Mouse (Mus musculus): ENCODE results near the gene Ctnnal1. TPM values are rescaled to one million over a fixed set of nuclear protein-coding genes. Genes with fewer than 3 reads are reported as not detected.
A peak's percentile ranks its signal among the peaks of the same experiment; 100 is the strongest.

The Ctnnal1 gene
- polyA plus RNA-seq, 1 experiment from 2014 or later: 17.1 TPM

DNA sequence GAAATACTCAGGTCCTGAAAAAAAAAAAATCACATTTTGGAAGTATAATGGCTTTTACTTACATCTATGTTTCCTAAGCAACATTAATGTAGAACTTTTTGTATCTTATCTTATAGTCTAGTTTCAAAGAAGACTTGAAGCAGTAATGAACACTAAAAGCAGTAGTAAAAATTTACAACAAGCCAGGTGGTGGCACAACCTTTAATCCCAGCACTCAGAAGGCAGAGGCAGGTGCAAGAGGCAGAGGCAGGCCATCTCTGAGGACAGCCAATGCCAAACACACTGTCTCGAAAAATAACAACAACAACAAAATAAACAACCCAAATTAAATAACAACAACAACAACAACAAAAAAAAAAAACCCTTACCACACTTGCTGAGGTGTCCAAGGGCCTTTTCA is 93.9 kb downstream of the Ctnnal1 start:
- Histone ChIP-seq H3K4me3 (replicated peaks) (no peak overlapping the region), H3K4me1 (replicated peaks) (no peaks in the 10 kb centered on the region), H3K4me2 (replicated peaks) (no peak overlapping the region), H3K9ac (replicated peaks) (no peak overlapping the region), H3K36me3 (peaks cover 90% of the 10 kb centered on the region), H3K27me3 (no peaks in the 10 kb centered on the region), H3K9me3 (no peaks in the 10 kb centered on the region), H3K27ac (no peak overlapping the region)
- ATAC-seq: no peak
- WGBS: 84% methylated on average over 1 of the region's 1 CpGs

- no peaks in the 10 kb centered on the region for H3K4me1 ChIP-seq (replicated peaks)
- no peak overlapping the region for H3K9ac ChIP-seq (replicated peaks)
- no peak overlapping the region for H3K4me3 ChIP-seq (replicated peaks)
- ATAC-seq: no peak
- peaks cover 93% of the 10 kb centered on the region for H3K36me3 ChIP-seq
- H3K27ac ChIP-seq: no peak overlapping the region
- no peaks in the 10 kb centered on the region for H3K27me3 ChIP-seq
- no peak overlapping the region for H3K4me2 ChIP-seq (replicated peaks)
- no peaks in the 10 kb centered on the region for H3K9me3 ChIP-seq
- 98% methylated on average over 7 of the region's 7 CpGs for WGBS
Measured at GRCm38 (mm10) chr4:56768913-56769312, 96.1 kb downstream of the Ctnnal1 start.

- no peak for ATAC-seq
Measured at GRCm38 (mm10) chr4:56767861-56768284, 97.1 kb downstream of the Ctnnal1 start.

More at GRCm38 (mm10) chr4:56767861-56768284, 97.1 kb downstream of the Ctnnal1 start:
- WGBS: 84% methylated on average over 5 of the region's 5 CpGs
- Histone ChIP-seq H3K4me2 (replicated peaks) (no peak overlapping the region), H3K4me1 (replicated peaks) (no peaks in the 10 kb centered on the region), H3K9me3 (no peaks in the 10 kb centered on the region), H3K9ac (replicated peaks) (no peak overlapping the region), H3K4me3 (replicated peaks) (no peak overlapping the region), H3K27ac (no peak overlapping the region), H3K27me3 (no peaks in the 10 kb centered on the region), H3K36me3 (peaks cover 89% of the 10 kb centered on the region)

MicroRNAs encoded within 50 kb of the gene (microRNA counts, 519-probe panel; counts per million panel counts)
- 4,363 counts per million, percentile 80 among the panel's probes with 10 or more counts for microRNA mmu-miR-32

Small RNA genes within 50 kb of the gene (microRNA-seq; reads per million reads assigned to microRNA genes)
- 304 reads per million, percentile 64 among the genes with 10 or more reads in this experiment for gene Mir32

Other genes with a start within 250 kb of the Ctnnal1 start
- gene Gm26657, start 125.1 kb downstream of the Ctnnal1 start, polyA plus RNA-seq (2015; fragmentation: Nextera tagmentation; extraction: Ambion mirVana): not detected in 2 replicates
- not detected in 2 replicates for gene Actl7b, start 123.7 kb downstream of the Ctnnal1 start, polyA plus RNA-seq (2015; fragmentation: Nextera tagmentation; extraction: Ambion mirVana)
- 0.11 TPM in 1 of 2 replicates, not detected in the other for gene Actl7a, start 121.8 kb downstream of the Ctnnal1 start, polyA plus RNA-seq (2015; fragmentation: Nextera tagmentation; extraction: Ambion mirVana)
- 63.3 and 66.1 TPM in 2 replicates for gene Elp1, start 62.9 kb downstream of the Ctnnal1 start, polyA plus RNA-seq (2015; fragmentation: Nextera tagmentation; extraction: Ambion mirVana)
- gene Fam206a, start 62.8 kb downstream of the Ctnnal1 start, polyA plus RNA-seq (2015; fragmentation: Nextera tagmentation; extraction: Ambion mirVana): 16.8 and 19.0 TPM in 2 replicates
- gene Tmem245, start 82.2 kb upstream of the Ctnnal1 start, polyA plus RNA-seq (2015; fragmentation: Nextera tagmentation; extraction: Ambion mirVana): 7.0 and 7.2 TPM in 2 replicates
- 10.9 and 12.0 TPM in 2 replicates for gene Frrs1l, start 125.2 kb upstream of the Ctnnal1 start, polyA plus RNA-seq (2015; fragmentation: Nextera tagmentation; extraction: Ambion mirVana)